9 mouse cellular contexts compared by ENCODE assay signal in genomic region chr16:93006321-93006984, GRCm38 (mm10).
DNase-seq lines count a peak whose midpoint lies in the region; ATAC-seq lines count a peak whose summit lies in the region.
"Had no signal": no experiment of that assay in that cellular context is flagged by ENCODE, and none has a peak within 500 bp of the region (broad histone marks: within the 10 kb centered on the region; RNA-seq: fewer than 3 reads in every experiment).

No protein-coding gene starts in this region.

- H3K4me1 ChIP-seq in forebrain, embryonic 13.5 days: peaks cover 9% of the 10 kb centered on the region
- peaks cover 4% of the 10 kb centered on the region; the same call in 1 of the 2 replicates for H3K4me1 ChIP-seq in limb, embryonic 11.5 days (ENCODE audit: control insufficient read depth, insufficient read depth, low read length)
- 0 out of 2 replicates have a peak, but pooled peaks cover 4% of the 10 kb centered on the region for H3K4me1 ChIP-seq in neural tube, embryonic 14.5 days (ENCODE audit: control insufficient read depth, insufficient read depth, low read length)

- H3K27ac ChIP-seq in forebrain, embryonic 13.5 days: no peak overlapping the region
- no peak overlapping the region for H3K27ac ChIP-seq in limb, embryonic 11.5 days (replicated peaks; ENCODE audit: low read depth, low read length)
- no peak overlapping the region for H3K27ac ChIP-seq in neural tube, embryonic 14.5 days (ENCODE audit: low read depth, low read length)
- H3K27ac ChIP-seq: liver, embryonic 14.5 days had no signal

- H3K36me3 ChIP-seq in forebrain, embryonic 13.5 days (ENCODE audit: poor library complexity, severe bottlenecking): no peaks in the 10 kb centered on the region
- no peaks in the 10 kb centered on the region for H3K36me3 ChIP-seq in limb, embryonic 11.5 days (ENCODE audit: control insufficient read depth, insufficient read depth, low read length)
- no peaks in the 10 kb centered on the region for H3K36me3 ChIP-seq in neural tube, embryonic 14.5 days (ENCODE audit: control insufficient read depth, insufficient read depth, low read length)

- WGBS in forebrain, embryonic 13.5 days: 3% methylated on average over 21 of the region's 21 CpGs
- 3% methylated on average over 21 of the region's 21 CpGs for WGBS in limb, embryonic 11.5 days
- WGBS in neural tube, embryonic 14.5 days: 3% methylated on average over 21 of the region's 21 CpGs

- intact Hi-C loops in heart, postnatal 25 days (cut with DNase I): no loop called here

- H3K4me2 ChIP-seq in forebrain, embryonic 13.5 days: peak overlapping the region; percentile 49
- H3K4me2 ChIP-seq in limb, embryonic 11.5 days (ENCODE audit: low read depth, severe bottlenecking): peak overlapping the region; percentile 40; the same call in 1 of the 2 replicates
- peak overlapping the region; percentile 35 for H3K4me2 ChIP-seq in neural tube, embryonic 14.5 days (ENCODE audit: low read depth, low read length)

- H3K27me3 ChIP-seq in forebrain, embryonic 13.5 days: peaks cover 6% of the 10 kb centered on the region; the same call in 1 of the 2 replicates
- peaks cover 2% of the 10 kb centered on the region; the same call in 1 of the 2 replicates for H3K27me3 ChIP-seq in limb, embryonic 11.5 days (ENCODE audit: control insufficient read depth, insufficient read depth, low read length)
- H3K27me3 ChIP-seq in neural tube, embryonic 14.5 days (ENCODE audit: control insufficient read depth, insufficient read depth, low read length): no peaks in the 10 kb centered on the region

- ATAC-seq in forebrain, embryonic 13.5 days: no peak
- ATAC-seq in limb, embryonic 11.5 days (ENCODE audit: insufficient number of reproducible peaks, low FRiP score, low TSS enrichment, low read depth): no peak
- ATAC-seq in neural tube, embryonic 14.5 days (ENCODE audit: low read depth): no peak

- H3K9me3 ChIP-seq in forebrain, embryonic 13.5 days (replicated peaks): no peaks in the 10 kb centered on the region
- H3K9me3 ChIP-seq in limb, embryonic 11.5 days (ENCODE audit: control insufficient read depth, low read length): no peaks in the 10 kb centered on the region
- H3K9me3 ChIP-seq in neural tube, embryonic 14.5 days (ENCODE audit: control insufficient read depth, low read length): no peaks in the 10 kb centered on the region

- H3K4me3 ChIP-seq in forebrain, embryonic 13.5 days: peak overlapping the region; percentile 11; the same call in 1 of the 2 replicates
- H3K4me3 ChIP-seq in limb, embryonic 11.5 days (ENCODE audit: low read depth, low read length): no peak overlapping the region
- 0 out of 2 replicates have a peak overlapping the region, but pooled peaks have one; percentile 6 for H3K4me3 ChIP-seq in neural tube, embryonic 14.5 days (ENCODE audit: low read depth, low read length)

- DNase-seq in lung, adult 18-20 months: peak; percentile 27 to 43
- DNase-seq in lung, postnatal 25 days (ENCODE audit: low spot score): no peak
- peak; percentile 10 for DNase-seq in heart, postnatal 25 days (ENCODE audit: low spot score)
- DNase-seq in limb, embryonic 11.5 days (ENCODE audit: low spot score): peak; percentile 60
- DNase-seq in right cerebral cortex, postnatal 10 days (ENCODE audit: low spot score in 2 of 2): no peak
- no peak for DNase-seq in thymus, postnatal 36 days

- H3K9ac ChIP-seq in forebrain, embryonic 13.5 days: no peak overlapping the region
- H3K9ac ChIP-seq in limb, embryonic 11.5 days (ENCODE audit: low read length): no peak overlapping the region
- no peak overlapping the region; the same call in 1 of the 2 replicates for H3K9ac ChIP-seq in neural tube, embryonic 14.5 days (replicated peaks; ENCODE audit: low read depth, low read length)
- H3K9ac ChIP-seq: liver, embryonic 14.5 days had no signal

Comparison
In these comparisons a context has a peak if more than half of its experiments do, and no peak if none do; other contexts are left out.
1. DNase-seq: peak in lung, adult 18-20 months (2 of 2), heart, postnatal 25 days (single experiment) and limb, embryonic 11.5 days (single experiment); none in lung, postnatal 25 days (single experiment), right cerebral cortex, postnatal 10 days (0 of 2) and thymus, postnatal 36 days (0 of 2).
2. Peak in every context shown above with its lines, with median percentiles within 50 percentile points of each other: H3K4me2 ChIP-seq.